Mouse (Mus musculus): ENCODE results near the gene Nsa2.
"Not testable (repeated sequence)": the region's sequence is repeated elsewhere in the genome, so short reads cannot be mapped to it uniquely, and the experiment has no call there.

DNA sequence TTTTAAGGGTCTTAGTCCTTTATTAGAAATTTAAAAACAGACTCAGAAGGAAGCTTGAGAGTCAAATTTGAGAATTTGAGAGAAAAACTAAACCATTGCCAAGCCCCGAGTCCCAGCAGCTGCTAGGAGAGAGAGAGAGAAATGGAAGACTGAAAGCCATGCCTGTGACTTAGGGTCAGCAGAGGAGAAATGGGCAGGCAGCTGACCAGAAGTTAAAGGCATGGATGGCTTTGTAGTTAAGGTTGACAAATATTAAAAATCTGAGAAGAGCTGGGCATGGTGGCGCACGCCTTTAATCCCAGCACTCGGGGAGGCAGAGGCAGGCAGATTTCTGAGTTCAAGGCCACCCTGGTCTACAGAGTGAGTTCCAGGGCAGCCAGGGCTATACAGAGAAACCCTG, 30.0 kb downstream of the Nsa2 start:
- TF ChIP-seq CTCF, EP300 (IDR thresholded peaks at IDR 0.05; ENCODE audit: low read depth): not testable (repeated sequence)

Measured in liver, postnatal 0 days (tissue).